ENCODE assay signal across 9 mouse cellular contexts in genomic region chr2:35490458-35491111, GRCm38 (mm10). TPM values are rescaled to one million over a fixed set of nuclear protein-coding genes. Genes with fewer than 3 reads are reported as not detected.
DNase-seq lines count a peak whose midpoint lies in the region; ATAC-seq and TF ChIP-seq lines count a peak whose summit lies in the region.
"Had no signal": no experiment of that assay in that cellular context is flagged by ENCODE, and none has a peak within 500 bp of the region (broad histone marks: within the 10 kb centered on the region; RNA-seq: fewer than 3 reads in every experiment).

No protein-coding gene starts in this region.

- no peaks in the 10 kb centered on the region for H3K36me3 ChIP-seq in lung, embryonic 16.5 days (ENCODE audit: control insufficient read depth, insufficient read depth, low read length)
- no peaks in the 10 kb centered on the region for H3K36me3 ChIP-seq in limb, embryonic 13.5 days

- peaks cover 7% of the 10 kb centered on the region; the same call in 1 of the 2 replicates for H3K4me1 ChIP-seq in lung, embryonic 16.5 days (replicated peaks; ENCODE audit: control insufficient read depth, insufficient read depth, low read length)
- peaks cover 9% of the 10 kb centered on the region for H3K4me1 ChIP-seq in limb, embryonic 13.5 days

- peak; percentile 36; the same call in 1 of the 2 replicates for ATAC-seq in lung, embryonic 16.5 days (ENCODE audit: low read depth)
- ATAC-seq in limb, embryonic 13.5 days (ENCODE audit: low FRiP score, low read depth) = peak; percentile 58; the same call in 1 of the 2 replicates
- ATAC-seq: inflammation-experienced regulatory T-cells, adult 6 months had no signal

- DNase-seq in embryo, embryonic 11 days = peak; percentile 35
- no peak for DNase-seq in embryo, embryonic 10 days (ENCODE audit: low spot score)
- DNase-seq in lung, postnatal 25 days (ENCODE audit: low spot score) = no peak
- DNase-seq in urinary bladder, postnatal 25 days (ENCODE audit: low spot score) = peak; percentile 32
- DNase-seq in gastrocnemius, adult 2 months = no peak
- DNase-seq in gastrocnemius, adult 18-20 months (ENCODE audit: low spot score) = no peak

- no peaks in the 10 kb centered on the region for H3K27me3 ChIP-seq in lung, embryonic 16.5 days (ENCODE audit: control insufficient read depth, insufficient read depth, low read depth, low read length)
- H3K27me3 ChIP-seq in limb, embryonic 13.5 days = no peaks in the 10 kb centered on the region

- no peak for TF ChIP-seq CTCF in gastrocnemius, adult 2 months (IDR thresholded peaks at IDR 0.05)

- H3K4me2 ChIP-seq in lung, embryonic 16.5 days (ENCODE audit: low read depth, low read length) = peak overlapping the region; percentile 32
- 0 out of 2 replicates have a peak overlapping the region, but pooled peaks have one; percentile 16 for H3K4me2 ChIP-seq in limb, embryonic 13.5 days (replicated peaks)

- intact Hi-C loops in gastrocnemius, adult 2 months (cut with DNase I) = no loop called here

- no peaks in the 10 kb centered on the region for H3K9me3 ChIP-seq in lung, embryonic 16.5 days (ENCODE audit: control insufficient read depth, low read length)
- H3K9me3 ChIP-seq in limb, embryonic 13.5 days = no peaks in the 10 kb centered on the region; the same call in 1 of the 2 replicates

- 28% methylated on average over 17 of the region's 17 CpGs for WGBS in lung, embryonic 16.5 days
- 29% methylated on average over 17 of the region's 17 CpGs for WGBS in limb, embryonic 13.5 days

- no peak overlapping the region for H3K4me3 ChIP-seq in lung, embryonic 16.5 days (ENCODE audit: low read length)
- H3K4me3 ChIP-seq in limb, embryonic 13.5 days = no peak overlapping the region
- no peak overlapping the region for H3K4me3 ChIP-seq in gastrocnemius, adult 2 months

- H3K9ac ChIP-seq in lung, embryonic 16.5 days (ENCODE audit: low read length) = peak overlapping the region; percentile 35; the same call in 1 of the 2 replicates
- H3K9ac ChIP-seq in limb, embryonic 13.5 days = no peak overlapping the region

- no peak overlapping the region for H3K27ac ChIP-seq in lung, embryonic 16.5 days (ENCODE audit: low read length)
- H3K27ac ChIP-seq in limb, embryonic 13.5 days = peak overlapping the region; percentile 11; the same call in 1 of the 2 replicates
- H3K27ac ChIP-seq in gastrocnemius, adult 2 months = no peak overlapping the region

RNA-seq across cellular contexts. Expression of gene Ggta1, which starts 27.6 kb away (rescaled TPM):
- 21.6 and 21.9 TPM in 2 replicates for polyA plus RNA-seq in lung, embryonic 16.5 days (2015; fragmentation: Nextera tagmentation; extraction: Ambion mirVana)
- 18.3 and 19.6 TPM in 2 replicates for polyA plus RNA-seq in limb, embryonic 13.5 days (2015; fragmentation: Nextera tagmentation; extraction: Ambion mirVana)
- 10 to 100 TPM in 1 of 2 experiments, 1 to 10 TPM in 1; 6.3 to 11.2 TPM for total RNA-seq in gastrocnemius, adult 2 months (2021)
- 1 to 10 TPM; 5.0 to 6.3 TPM for total RNA-seq in gastrocnemius, adult 18-20 months (2021)

Comparison
In these comparisons a context has a peak if more than half of its experiments do, and no peak if none do; other contexts are left out.
1. DNase-seq: peak in embryo, embryonic 11 days (single experiment) and urinary bladder, postnatal 25 days (single experiment); none in embryo, embryonic 10 days (single experiment), lung, postnatal 25 days (single experiment), gastrocnemius, adult 2 months (single experiment) and gastrocnemius, adult 18-20 months (single experiment).